Mouse (Mus musculus) kidney, adult 2 months (tissue): ENCODE data around the gene Sh3glb1. TPM values are rescaled to one million over a fixed set of nuclear protein-coding genes. Genes with fewer than 3 reads are reported as not detected.
A peak's percentile ranks its signal among the peaks of the same experiment; 100 is the strongest.

ENCODE experiments used
- DNase-seq: peaks from one replicate; pipeline ENCODE4 v3.0.0; 2021
- H3K27ac ChIP-seq: fragments of 200-500 bp; 2 replicates; pipeline ENCODE4 v1.5.1; 2012; ENCODE audit warnings: low read depth, low read length, control low read depth, inconsistent platforms; ENCODE audit not compliant: insufficient read depth
- H3K27me3 ChIP-seq: fragments of 200-500 bp; replicated peaks from 2 replicates; pipeline ENCODE4 v1.6.1; 2012; ENCODE audit warnings: mild to moderate bottlenecking, moderate library complexity, low read length, inconsistent platforms; ENCODE audit not compliant: control insufficient read depth, insufficient read depth
- H3K36me3 ChIP-seq: fragments of 200-500 bp; 2 replicates; pipeline ENCODE4 v1.6.1; 2012; ENCODE audit warnings: mild to moderate bottlenecking, moderate library complexity, low read length, inconsistent platforms; ENCODE audit not compliant: control insufficient read depth, insufficient read depth
- H3K4me1 ChIP-seq: fragments of 200-500 bp; 2 replicates; pipeline ENCODE4 v1.6.1; 2011; ENCODE audit warnings: low read length; ENCODE audit not compliant: control insufficient read depth, insufficient read depth
- H3K4me3 ChIP-seq: fragments of 200-500 bp; 2 replicates; pipeline ENCODE4 v1.5.1; 2011; ENCODE audit warnings: mild to moderate bottlenecking, low read depth, low read length, control low read depth; ENCODE audit not compliant: insufficient read depth
- CTCF ChIP-seq: fragments of 200-500 bp; conservative IDR thresholded peaks from 2 replicates; pipeline ENCODE4 v1.5.1; 2011; ENCODE audit warnings: low read depth, mild to moderate bottlenecking, control low read depth, low read length, moderate library complexity, mixed read lengths; ENCODE audit not compliant: insufficient read depth, insufficient read length
- POLR2A ChIP-seq: fragments of 200-500 bp; IDR thresholded peaks from one replicate; pipeline ENCODE4 v1.6.1; 2011; ENCODE audit warnings: low read depth, low read length, control low read depth
- WGBS: fragments of 180-500 bp; shearing (Covaris S2); methylation state at CpG from one replicate; pipeline ENCODE4 v1.1.7; 2018; 5-methylcytosine and 5-hydroxymethylcytosine counted together
- polyA plus RNA-seq: library from polyadenylated mRNA; depleted of rRNA; stranded (reverse); fragments of >200 nt; gene quantifications from 2 replicates; pipeline ENCODE4 v1.2.3, GENCODE M21; 2012

Gene Sh3glb1
- polyA plus RNA-seq, 1 experiment, result 23.8 TPM

DNA sequence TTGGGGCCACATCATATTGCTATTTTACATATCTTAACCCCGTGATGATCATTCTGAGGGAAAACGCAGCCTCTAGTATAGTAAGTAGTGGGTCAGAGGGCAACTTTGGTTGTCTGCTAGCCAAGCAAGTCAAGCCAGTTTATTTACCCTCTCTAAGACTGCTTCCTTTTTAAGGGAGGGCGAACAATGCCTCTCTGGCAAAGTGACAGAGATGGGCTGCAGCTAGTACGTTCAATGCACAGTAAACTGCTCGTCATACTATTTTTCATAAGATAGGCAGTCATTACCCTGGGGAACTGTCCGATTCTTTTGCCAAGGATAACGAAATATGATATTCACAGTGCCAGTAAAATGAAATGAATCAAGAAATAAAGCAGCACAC, 1.4 kb downstream of the Sh3glb1 start:
- H3K4me1 ChIP-seq, result peaks cover 30% of the 10 kb centered on the region
- no peaks in the 10 kb centered on the region for H3K27me3 ChIP-seq
- TF ChIP-seq POLR2A (no peak), CTCF (no peak)
- 3% methylated on average over 7 of the region's 7 CpGs for WGBS
- peak; percentile 63 for DNase-seq
- peak overlapping the region; percentile 98 for H3K4me3 ChIP-seq
- no peaks in the 10 kb centered on the region for H3K36me3 ChIP-seq
- H3K27ac ChIP-seq, result peak overlapping the region; percentile 98

DNA sequence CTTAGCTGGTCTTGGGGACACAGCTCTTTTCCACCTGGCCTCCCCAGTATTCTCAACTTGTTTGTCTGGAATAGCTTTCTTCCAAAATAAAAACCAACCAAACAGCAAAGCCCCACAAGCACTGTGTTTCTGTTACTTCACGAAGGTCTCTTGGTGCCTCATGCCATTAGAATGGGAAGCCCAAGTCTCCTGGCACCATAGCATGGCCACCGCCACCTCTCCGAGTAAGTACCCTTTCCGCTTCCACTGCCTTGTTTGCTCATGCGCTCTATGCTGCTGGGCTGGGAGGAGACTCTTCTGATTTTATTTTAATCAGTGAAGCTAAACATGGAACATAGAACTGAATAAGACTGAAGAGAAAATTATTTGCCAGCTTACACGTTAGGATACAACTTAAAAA, 2.3 kb downstream of the Sh3glb1 start:
- Histone ChIP-seq H3K36me3 (no peaks in the 10 kb centered on the region), H3K27me3 (no peaks in the 10 kb centered on the region), H3K27ac (peak overlapping the region; percentile 20; the same call in 1 of the 2 replicates), H3K4me3 (no peak overlapping the region), H3K4me1 (peaks cover 34% of the 10 kb centered on the region)
- 64% methylated on average over 6 of the region's 6 CpGs for WGBS
- no peak for TF ChIP-seq POLR2A
- no peak for TF ChIP-seq CTCF
- no peak for DNase-seq

DNA sequence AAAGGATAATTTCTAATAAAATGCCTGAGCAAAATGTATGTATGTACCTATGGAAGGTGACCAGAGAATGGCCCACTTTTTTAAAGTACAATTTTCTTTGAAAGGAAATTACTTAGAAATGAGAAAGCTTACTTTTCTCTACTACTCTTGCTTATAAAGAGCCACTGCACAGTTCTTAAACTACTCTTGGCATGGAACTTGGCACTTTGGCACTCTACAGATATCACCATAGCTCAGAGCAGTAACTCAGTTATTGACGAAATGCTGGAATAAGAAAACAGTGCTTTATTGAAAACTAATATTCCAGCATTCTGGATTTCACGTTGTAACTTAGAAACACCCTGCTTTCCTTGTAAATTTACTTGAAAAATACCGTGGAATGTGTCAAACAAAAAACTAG, 3.0 kb downstream of the Sh3glb1 start:
- 55% methylated on average over 3 of the region's 3 CpGs for WGBS
- TF ChIP-seq POLR2A (no peak), CTCF (no peak)
- Histone ChIP-seq H3K36me3 (no peaks in the 10 kb centered on the region; the same call in 1 of the 2 replicates), H3K4me1 (peaks cover 34% of the 10 kb centered on the region), H3K27me3 (no peaks in the 10 kb centered on the region), H3K4me3 (no peak overlapping the region), H3K27ac (no peak overlapping the region)
- peak; percentile 36 for DNase-seq

DNA sequence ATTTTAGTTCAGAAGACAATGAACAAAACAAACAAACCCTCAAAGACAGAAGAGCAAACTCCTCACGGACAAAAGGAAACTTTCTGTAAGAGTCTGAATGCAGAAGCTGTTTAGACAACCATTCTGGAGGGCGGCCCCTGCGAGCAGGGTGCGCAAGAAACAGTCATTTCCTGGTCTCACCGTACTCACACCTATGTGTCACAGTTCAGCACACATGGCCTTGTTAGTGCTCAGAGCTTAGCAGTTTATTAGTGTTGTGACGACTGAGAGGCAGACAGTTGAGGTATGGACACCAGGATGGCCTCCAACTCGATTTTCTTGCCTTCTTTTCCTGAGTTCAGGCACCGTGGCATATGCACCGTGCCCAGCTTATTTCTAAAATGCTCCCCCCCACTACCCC, 4.2 kb downstream of the Sh3glb1 start:
- H3K27ac ChIP-seq, result peak overlapping the region; percentile 72

DNA sequence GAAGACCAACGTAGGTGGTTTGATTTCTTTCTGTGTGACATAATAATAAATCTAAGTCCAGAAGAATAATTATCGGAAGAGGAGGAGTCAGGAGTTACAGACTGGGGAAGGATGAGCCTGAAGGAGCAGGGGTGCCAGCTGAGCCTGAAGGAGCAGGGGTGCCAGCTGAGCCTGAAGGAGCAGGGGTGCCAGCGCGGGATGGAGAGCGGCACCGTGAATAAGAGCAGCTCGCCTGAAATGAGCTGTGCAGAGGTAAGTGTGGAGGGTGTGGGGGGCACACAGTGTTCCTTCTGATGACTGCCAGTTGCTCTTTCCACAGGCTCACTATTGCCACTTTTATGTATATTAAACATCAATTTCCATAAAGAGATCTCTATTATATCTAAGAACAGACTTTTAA, 5.1 kb downstream of the Sh3glb1 start:
- H3K4me1 ChIP-seq, result peaks cover 31% of the 10 kb centered on the region
- DNase-seq, result no peak
- WGBS, result 44% methylated on average over 7 of the region's 7 CpGs
- no peaks in the 10 kb centered on the region for H3K27me3 ChIP-seq
- H3K36me3 ChIP-seq, result no peaks in the 10 kb centered on the region; the same call in 1 of the 2 replicates
- no peak for TF ChIP-seq POLR2A
- TF ChIP-seq CTCF, result no peak
- no peak overlapping the region for H3K4me3 ChIP-seq
- no peak overlapping the region for H3K27ac ChIP-seq

More for the DNA sequence above, 4.2 kb downstream of the Sh3glb1 start:
- 18% methylated on average over 9 of the region's 9 CpGs for WGBS
- no peak overlapping the region; the same call in 1 of the 2 replicates for H3K4me3 ChIP-seq
- peaks cover 34% of the 10 kb centered on the region for H3K4me1 ChIP-seq
- no peaks in the 10 kb centered on the region for H3K27me3 ChIP-seq
- DNase-seq, result peak; percentile 30
- TF ChIP-seq CTCF (no peak), POLR2A (no peak)
- H3K36me3 ChIP-seq, result no peaks in the 10 kb centered on the region; the same call in 1 of the 2 replicates

DNA sequence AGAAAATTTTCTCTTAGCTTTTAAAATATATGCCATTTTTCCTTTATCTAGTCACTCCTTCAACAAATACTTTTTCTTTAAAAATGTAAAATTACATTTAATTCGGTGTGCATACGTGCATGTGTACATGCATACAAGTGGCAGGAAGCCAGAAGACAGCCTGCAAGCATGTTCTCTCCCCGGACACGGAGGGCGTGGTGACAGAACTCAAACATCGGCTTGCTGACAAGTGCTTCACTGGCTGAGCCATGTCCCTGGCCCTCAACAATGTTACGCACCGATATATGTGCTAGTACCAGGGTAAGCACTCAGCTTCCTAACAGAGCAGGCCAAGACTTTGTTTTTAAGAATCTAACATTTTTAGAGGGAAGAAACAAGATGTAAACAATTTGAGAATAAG, 5.5 kb downstream of the Sh3glb1 start:
- H3K27ac ChIP-seq, result peak overlapping the region; percentile 58
- TF ChIP-seq POLR2A (no peak), CTCF (no peak)

DNA sequence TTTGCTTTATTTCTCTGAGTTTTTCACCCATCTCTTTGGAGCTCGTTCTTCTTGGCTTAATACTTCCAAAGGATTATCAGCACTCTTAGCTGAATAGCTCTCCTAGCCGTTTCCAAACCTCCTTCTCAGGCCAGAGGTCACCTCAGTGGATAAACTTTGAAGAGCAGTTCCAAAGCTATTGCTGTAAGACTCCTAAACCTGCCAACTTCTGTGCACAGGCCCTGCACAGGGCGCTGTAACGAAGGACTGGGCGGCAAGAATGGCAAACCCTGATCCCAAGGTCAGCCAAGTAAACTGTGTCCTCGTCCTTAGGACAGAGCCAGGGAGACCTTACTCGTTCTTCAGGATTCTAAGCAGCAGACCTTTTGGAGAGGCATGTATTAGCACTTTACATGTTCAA, 6.0 kb downstream of the Sh3glb1 start:
- Histone ChIP-seq H3K27ac (peak overlapping the region; percentile 2), H3K27me3 (no peaks in the 10 kb centered on the region), H3K36me3 (no peaks in the 10 kb centered on the region; the same call in 1 of the 2 replicates), H3K4me1 (peaks cover 31% of the 10 kb centered on the region), H3K4me3 (no peak overlapping the region)
- no peak for TF ChIP-seq CTCF
- TF ChIP-seq POLR2A, result no peak
- DNase-seq, result peak; percentile 83
- WGBS, result 21% methylated on average over 7 of the region's 7 CpGs

More for the DNA sequence above, 5.5 kb downstream of the Sh3glb1 start:
- WGBS, result 51% methylated on average over 8 of the region's 8 CpGs
- DNase-seq, result no peak
- Histone ChIP-seq H3K4me1 (peaks cover 31% of the 10 kb centered on the region), H3K36me3 (no peaks in the 10 kb centered on the region; the same call in 1 of the 2 replicates), H3K27me3 (no peaks in the 10 kb centered on the region), H3K4me3 (no peak overlapping the region)
